Mouse (Mus musculus) cerebellum, postnatal 4 days (tissue): ENCODE results near the gene Fryl.

Experiments
- DNase-seq, 2 experiments: peaks; one replicate each; pipeline ENCODE4 v3.0.0; 2022; ENCODE audit warnings: low spot score in 2 of 2, mixed read lengths in 1 of 2

The Fryl gene

DNA sequence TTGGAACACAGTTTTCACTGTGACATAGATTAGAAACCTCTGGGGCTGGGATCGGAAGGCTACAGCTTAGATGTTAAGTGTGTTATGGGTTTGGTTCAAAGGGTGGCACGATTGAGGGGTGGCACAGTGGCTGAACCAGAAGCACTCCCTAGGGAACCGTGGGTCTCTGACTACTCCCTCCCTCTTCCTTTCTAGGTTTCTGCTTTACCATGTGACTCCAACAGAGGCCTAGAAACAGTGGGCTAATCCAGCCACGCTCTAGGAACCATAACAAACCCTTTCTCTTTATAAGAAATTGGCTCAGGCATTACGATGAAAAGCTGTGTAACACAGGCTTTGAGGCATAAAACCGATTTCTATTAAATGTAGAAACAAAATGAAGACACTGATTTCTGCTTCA, 98.9 kb downstream of the Fryl start:
- no peak for DNase-seq

DNA sequence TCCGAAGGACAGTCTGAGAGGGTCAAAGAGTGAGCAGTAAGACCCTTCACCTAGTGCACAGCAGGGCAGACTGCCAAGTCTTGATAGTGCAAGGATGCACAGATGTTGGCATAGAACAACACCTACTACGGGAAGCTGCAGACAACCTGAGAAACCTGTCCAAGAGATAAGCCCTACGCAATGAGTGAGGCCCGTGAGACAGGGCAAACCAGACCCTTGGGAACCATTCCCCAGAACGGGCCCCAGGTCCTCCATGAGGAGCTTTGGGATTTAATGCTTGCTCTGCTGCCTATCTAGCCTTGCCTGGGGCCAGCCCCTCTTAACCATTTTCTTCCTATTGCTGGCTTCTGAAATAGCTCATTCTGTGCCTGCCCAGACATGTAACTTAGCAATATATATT, 99.4 kb downstream of the Fryl start:
- DNase-seq: no peak

DNA sequence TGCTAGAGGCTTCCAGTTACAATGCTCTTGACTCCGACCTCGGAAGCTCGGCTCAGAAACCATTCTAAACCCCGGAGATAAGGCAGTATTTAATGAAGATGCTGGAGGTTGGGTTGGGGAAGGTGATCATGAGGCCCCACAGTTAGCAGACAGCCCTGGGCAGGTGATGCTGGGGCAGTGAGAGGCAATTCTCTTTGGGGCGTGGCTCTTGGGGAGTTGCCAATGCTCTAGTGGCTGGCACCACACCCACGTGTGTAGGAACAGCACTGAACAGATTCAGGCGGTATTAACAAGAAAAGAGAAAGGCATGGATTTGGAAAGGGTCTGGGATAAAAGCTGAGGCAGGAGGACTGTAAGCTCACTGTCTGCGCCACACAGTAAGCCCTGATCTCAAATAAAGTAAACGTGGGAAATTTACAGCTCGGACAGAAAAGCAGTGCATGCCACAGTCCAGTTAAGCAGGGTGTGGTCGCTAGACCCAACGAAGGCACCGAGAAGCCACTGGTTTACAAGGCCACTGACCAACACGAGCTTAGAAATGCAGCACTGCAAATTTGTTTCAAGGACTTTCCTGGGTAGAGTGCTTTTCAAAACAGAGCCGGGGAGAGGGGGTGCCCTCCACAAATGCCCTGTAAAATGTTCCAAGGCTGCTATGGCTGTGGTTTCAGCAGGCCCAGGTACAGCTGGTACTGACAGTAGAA, 100.0 kb downstream of the Fryl start:
- no peak for DNase-seq

DNA sequence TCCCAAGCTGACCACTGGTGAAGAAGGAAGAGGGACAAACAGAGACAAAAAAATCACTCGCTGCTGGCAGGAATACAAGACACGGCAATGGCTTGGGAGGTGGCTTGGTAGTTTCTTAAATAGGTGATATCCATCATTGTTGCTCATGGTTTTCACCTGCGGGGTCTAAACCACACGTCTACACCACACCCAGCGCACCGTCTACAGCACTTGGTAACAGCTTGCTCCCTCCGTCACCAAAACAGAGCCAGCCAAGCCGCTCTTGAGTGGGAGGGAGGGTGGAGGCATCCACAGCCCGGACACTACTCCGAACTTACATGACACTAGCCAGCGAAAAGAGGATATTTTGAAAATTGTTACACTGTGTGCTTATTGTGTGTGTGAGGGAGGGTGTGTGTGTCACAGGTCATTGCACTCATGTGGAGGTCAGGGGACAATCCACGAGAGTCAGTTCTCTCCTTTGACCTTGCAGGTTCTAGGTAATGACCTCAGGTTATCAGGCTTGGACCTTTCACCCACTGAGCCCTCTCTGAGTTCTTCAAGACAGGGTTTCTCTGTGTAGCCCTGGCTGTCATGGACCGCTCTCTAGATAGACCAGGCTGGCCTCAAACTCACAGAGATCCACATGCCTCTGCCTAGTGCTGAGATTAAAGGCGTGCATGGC, 102.5 kb downstream of the Fryl start:
- DNase-seq: no peak

DNA sequence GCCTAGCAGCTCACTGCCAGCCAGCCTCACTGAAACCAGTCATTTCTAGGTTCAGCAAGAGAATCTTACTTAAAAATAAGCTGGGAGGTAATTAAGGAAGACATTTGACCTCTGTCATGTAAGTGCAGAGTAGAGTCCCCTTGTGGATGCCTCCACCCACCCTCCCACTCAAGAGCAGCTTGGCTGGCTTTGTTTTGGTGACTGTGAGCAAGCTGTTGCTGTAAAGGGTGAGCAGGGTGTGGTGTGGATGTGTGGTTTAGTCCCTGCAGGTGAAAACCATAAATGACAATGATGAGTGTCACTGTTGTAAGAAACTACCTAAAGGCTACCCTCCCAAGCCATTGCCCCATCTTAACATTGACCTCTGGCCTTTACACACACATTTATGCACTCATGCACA, 104.2 kb downstream of the Fryl start:
- no peak for DNase-seq

DNA sequence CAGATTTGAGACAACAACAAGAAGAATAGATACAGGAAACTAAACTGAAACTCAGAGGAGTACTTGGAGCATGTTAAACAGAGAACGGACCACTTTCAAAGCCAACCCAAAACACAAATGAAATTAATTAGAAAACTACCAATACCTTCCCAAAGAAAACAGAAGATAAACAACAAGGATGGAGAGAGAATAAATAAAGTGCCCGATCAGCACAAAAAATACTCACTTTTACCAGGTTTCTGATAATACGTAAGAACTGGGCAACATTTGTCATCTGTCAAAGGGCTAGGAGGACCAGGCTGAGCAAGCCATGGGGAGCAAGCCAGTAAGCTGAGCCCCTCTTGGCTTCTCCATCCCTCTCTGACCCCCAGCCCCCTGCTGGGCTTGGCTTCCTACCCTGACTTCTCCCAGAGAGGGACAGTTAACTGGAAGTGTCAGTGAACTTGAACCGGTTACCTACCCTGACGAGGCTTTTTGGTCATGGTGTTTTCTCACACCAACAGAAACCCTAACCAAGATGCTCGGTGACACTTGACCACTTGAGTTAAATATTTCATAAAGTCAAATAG, 105.5 kb downstream of the Fryl start:
- peak in 1 of 2 experiments; percentile 47 for DNase-seq

DNA sequence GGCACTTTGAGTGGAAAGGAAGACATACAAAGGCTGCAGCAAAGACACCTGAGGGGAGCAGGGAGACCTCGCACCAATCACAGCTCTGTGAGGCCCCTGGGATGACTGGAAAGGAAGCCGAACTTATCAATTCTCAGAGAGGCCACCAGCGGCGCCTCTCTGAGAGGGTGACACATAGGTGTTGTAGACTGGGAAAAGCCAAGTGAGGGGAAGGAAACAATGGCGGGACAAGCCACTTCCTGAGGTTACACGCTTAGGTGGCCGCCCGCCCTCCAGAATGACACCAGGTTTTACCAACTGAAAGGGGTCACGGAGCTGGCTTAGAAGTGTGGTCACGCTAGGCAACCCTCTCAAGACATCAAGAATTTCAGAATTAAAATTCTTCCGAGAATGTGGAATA, 111.4 kb downstream of the Fryl start:
- no peak for DNase-seq

DNA sequence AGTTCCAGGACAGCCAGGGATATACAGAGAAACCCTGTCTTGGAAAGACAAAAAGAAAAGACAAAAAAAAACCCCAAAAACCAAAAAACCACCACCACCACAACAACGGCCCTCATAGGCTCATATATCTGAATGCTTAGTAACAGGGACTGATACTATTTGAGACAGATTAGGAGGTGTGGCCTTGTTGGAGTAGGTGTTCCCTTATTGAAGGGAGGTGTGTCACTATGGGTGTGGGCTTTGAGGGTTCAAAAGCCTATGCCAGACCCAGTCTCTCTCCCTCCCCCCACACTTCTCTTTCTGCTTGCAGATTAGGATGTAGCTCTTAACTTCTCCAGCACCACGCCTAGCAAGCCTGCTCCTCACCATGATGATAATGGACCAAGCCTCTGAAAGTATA, 114.7 kb downstream of the Fryl start:
- DNase-seq: no peak

DNA sequence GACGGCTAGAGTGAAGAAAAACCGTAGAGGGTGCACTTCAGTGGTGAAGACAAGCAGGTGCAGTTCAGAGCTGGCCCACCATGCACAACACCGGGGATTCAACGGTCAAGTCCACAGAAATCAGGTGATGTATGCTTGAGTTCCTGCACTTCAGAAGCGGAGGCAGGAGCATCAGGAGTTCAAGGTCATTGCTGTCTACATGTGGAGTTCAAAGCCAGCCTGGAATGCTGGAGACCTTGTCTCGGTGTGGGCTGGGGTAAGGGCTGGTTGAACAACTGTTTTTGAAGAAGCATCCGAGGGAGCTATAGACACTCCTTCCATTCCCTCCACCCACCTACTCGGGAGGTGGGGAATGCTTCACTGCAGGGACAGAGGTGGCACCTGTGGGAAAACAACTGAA, 115.3 kb downstream of the Fryl start:
- no peak for DNase-seq

DNA sequence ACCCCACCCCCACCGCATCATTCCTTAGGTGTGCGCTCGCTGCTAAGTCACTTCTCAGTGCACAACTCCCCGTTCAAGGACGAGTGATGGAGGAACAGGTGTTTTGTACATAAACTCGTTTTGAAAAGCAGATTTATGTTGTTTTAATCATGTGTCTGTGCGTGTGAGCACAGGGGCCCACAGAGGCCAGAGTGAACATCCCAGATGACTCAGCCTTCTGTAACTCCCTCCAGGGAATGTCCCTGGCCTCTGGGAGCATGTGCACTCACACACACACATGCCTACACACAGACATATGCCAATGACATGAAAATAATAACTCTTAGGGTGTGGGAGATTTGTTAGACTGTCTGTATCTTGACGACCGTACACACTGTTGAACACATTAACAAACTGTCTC, 118.9 kb downstream of the Fryl start:
- no peak for DNase-seq

DNA sequence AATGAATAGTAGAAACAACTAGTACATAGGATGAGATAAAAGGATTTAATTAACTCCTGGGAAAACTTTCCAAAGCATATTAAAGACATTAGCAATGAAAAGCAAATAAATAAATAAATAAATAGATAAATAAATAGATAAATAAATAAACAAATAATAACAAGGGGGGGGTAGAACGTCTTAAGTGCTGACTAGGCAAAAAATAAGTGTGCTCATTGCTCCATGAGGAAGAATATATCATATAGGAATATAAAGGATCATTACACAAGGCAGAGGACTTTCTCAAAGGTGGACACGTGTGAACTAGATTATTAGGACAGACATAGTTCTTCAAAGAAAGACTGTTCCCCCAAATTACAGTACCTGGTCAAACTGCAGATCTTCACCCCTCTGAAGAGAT, 120.5 kb downstream of the Fryl start:
- no peak for DNase-seq

DNA sequence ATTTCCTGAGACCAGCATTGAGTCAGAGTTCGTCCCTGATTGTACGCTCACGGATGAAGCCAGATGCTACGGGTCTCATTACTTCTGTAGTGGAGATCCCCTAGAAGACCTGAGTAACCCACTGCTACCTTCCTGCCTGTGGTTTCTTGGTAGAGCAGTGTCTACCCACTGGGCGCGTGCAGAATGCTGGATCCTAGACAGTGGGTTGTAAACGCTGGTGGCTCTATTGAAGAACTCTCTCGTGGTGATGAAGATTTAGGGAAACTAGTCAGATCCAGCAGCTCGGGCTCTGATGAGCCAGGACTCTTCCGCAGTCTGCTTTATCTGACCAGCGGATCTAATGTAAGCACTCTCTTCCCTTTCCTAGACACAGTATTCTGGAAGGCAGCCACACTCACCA, 121.3 kb downstream of the Fryl start:
- no peak for DNase-seq

DNA sequence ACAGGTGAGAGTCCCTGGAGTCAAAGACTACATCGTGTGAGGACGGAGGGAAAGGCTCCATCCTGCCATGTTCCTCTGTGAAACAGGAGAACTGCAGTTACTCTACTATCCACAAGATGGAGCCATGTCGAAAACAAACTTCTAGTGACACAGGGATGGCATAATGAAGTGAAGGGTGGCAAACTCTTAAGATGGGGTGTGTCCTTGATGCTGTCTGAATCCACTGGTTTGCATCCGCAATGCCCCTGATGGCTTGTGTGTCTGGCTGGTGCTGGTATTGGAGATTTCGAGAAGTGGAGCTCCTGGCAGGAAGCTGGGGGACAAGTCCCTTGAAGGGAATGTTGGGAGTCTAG, 122.6 kb downstream of the Fryl start:
- peak in 1 of 2 experiments; percentile 33 for DNase-seq

DNA sequence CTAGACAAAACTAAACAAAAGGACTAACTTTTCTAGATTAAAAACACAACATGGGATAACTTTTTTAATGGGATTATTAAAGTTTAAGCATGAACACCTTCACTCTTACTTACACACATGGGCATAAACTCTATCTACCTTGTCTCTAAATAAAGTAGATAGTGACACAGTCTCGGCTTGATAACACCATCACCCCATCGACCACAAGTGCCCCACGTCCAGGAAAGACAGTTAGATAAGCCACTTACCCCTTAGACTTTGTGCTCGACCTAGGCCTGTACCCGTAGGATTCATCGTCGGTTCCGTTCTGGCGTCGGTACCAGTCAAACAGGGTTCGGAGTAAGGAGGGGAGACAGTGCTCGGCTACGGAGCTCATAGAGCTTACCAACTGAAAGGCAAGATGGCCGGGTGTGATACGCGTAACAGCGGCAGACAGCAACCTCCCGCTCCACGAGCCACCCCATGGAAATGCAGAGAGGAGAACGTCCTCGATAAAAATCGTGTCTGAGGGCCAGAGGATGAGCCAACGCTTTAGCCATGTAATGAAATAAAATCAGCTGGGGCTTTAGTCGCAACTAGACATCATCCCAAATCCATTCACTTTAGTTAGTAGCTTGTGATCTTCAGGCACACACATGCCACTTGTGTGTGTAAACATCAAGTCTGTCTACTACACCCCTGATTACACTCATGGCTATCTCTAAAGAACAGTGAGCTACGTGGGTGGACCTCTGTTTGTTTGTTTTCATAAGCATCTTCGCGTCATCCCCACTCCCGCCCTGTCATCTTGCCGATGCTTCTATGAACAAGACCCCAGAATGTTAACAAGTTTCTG, 123.2 kb downstream of the Fryl start:
- no peak for DNase-seq

DNA sequence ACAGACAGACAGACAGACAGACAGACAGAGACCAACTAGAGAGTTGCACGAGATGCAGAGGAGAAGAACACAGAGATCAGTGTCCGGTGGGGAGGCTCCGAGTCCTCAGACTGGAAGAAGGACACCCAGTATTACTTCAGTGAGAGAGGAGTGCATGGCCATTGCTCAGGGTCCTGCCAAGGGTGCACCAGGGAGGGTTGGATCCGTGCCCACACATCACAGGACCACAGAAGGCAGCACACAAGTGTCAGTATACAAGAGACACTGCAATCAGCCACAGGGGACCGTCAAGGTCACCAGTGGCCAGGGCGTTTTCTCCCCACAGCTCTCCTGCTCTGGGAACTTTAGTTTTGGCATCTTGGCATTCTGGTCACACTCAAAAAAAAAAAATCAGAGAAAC, 125.4 kb downstream of the Fryl start:
- peak in 1 of 2 experiments; percentile 19 for DNase-seq

DNA sequence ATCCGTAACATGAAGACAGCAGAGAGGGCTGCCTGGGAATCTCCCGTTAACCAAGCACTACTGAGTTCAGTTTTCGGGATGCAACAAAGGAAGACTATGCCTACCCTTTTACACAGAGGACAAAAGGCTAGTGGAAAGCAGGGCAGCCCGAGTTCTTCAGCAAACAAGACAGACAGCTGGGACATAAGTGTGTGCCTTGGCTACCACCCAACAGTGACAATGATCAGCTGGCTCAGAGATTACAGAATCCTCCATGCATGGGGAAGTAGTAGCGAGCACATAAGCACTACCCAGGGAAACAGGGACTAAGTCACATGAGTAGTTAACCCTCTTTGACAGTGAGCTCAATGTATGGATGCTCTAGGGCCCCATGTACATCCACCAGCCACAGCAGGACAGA, 126.5 kb downstream of the Fryl start:
- DNase-seq: peak in 1 of 2 experiments; percentile 29

DNA sequence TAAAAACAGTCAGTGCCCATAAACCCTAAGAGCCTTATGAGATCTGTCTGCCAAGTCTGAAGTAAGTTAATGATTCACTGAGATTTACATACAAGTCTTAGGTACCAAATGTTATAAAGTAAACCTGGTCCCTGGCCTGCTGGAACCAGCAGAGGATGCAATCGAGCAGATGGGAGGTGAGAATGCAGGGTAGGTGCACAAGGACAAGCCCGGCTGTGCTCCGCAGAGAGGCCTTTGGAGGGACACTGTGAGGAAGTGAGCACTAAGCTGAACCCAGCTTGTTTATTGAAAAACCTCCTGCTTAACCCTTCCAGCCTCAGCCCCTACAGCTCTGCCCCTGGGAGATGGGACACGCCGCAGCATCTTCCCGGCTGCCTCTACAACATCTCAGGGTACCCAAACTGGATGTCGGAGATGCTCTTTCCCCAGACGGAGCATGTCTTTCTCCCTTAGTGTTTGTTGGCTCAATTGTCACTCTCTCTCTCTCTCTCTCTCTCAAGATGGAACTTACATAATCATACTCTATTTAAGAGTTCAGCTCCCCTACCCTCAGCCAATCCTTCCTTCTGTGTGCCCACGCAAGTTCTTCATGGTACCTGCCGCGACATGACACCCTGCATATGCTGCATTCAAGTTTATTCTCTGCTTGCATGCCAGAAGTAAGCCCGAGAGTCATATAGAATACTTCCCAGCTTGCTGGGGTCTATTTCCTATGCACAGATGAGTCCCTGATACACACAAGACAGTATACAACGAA, 136.3 kb downstream of the Fryl start:
- DNase-seq: no peak

DNA sequence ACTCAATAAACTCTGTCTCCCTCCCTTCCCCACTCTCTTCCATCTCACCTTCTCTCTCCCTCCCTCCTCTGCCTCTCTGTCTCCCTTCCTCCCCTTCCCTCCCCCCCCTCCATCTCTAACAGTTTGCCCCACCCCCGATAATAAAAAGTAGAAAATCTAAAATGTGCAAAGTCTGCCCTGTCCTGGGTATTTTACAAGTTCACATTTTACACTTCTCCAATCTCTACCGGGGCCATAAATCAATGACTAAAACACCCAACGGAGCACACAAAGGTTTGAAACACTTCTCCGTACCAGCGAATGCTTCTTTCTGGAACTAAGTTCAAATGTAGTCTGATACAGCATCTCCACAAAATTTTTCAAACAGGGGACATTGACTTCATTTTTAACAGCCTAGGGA, 136.9 kb downstream of the Fryl start:
- DNase-seq: no peak

DNA sequence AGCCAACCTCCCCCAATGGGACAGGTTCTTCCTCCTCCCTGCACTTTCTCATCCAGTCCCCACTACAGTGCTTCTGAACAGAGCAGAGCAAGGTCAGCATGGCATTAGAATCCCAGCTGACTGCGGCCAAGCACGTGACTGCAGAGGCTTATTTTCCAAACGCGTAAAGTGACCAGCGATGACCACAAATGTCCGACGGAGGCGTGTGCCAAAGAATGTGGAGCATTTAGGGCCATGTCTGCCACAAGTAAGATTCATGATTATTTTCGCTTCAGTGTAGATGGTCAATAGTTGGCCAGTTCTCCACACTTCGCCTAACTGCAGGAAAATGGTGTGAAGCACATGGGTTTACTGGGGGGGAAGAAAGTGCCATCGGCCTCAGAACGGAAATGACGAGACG, 137.6 kb downstream of the Fryl start:
- DNase-seq: no peak

DNA sequence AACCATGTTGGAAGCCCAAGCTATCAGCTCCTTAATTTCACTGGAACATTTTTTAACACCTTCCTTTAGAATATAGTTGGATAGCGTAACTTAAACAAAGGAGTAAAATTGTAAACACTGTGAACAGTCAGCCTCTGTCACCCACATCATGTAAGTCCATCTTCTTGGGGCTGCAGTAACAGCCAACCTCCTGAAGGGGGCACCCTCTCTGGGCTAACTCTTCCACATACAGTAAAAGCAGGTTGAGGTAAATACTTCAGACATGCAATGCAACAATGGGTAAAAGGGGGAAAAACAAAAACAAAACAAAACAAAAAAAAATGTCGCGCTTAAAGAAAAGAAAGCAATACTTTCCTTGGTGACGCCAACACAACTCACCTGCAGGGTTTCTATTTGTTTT, 141.5 kb downstream of the Fryl start:
- no peak for DNase-seq

DNA sequence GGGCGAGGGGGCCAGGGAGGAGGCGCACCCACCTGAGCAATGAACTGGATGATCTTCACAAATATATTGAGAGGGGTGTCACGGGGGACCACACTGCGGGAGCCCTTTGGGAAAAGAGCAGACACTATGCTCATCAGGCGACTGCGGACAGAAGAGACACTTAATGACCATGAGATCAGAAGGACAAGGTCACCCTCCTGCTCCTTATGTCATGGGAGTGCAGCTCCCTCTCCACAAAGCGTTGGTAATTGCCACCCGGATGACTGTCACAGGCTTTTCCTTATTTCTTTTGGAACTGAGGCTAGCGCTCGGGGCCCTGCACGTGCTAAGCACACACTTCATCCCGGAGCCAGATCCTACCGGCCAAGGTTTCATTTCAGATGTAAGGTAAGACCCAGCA, 144.1 kb downstream of the Fryl start:
- DNase-seq: no peak

DNA sequence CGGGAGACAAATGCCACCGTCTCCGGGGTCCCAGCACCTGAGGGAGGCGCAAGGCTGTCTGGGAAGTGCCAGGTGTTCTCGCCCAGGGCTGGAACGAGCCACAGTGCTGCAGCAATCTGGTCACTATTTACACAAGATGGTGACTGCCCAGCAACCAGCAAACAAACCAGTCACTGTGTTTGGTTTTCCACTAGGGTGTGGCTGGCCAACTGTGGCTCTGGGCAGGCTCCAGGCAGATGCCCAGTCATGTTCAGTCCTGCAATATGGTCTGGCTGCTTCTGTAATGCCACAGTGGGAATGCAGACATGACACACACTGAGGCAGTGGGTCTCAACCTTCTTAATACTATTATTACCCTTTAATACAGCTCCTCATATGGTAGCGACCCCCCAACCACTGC, 152.8 kb downstream of the Fryl start:
- no peak for DNase-seq
